In genomic region chr5:139572526-139572925, GRCm38 (mm10) we compare ENCODE assay signal across 15 mouse cellular contexts. TPM values are rescaled to one million over a fixed set of nuclear protein-coding genes. Genes with fewer than 3 reads are reported as not detected.
DNase-seq lines count a peak whose midpoint lies in the region; ATAC-seq and TF ChIP-seq lines count a peak whose summit lies in the region.
"Had no signal": no experiment of that assay in that cellular context is flagged by ENCODE, and none has a peak within 500 bp of the region (broad histone marks: within the 10 kb centered on the region; RNA-seq: fewer than 3 reads in every experiment).

No protein-coding gene starts in this region.

- no peak for DNase-seq in forebrain, embryonic 11.5 days (ENCODE audit: low spot score)
- no peak for DNase-seq in forebrain, postnatal 0 days
- no peak for DNase-seq in lung, postnatal 10 days
- peak; percentile 58 for DNase-seq in 3T3-L1 (ENCODE audit: low read depth, low spot score)
- peak; percentile 69 for DNase-seq in embryonic facial prominence, embryonic 11.5 days (ENCODE audit: low spot score)
- DNase-seq in layer of hippocampus, postnatal 36 days, result no peak
- DNase-seq: cerebellum, postnatal 14 days; gastrocnemius, postnatal 14 days; heart, postnatal 36 days; kidney, adult 2 months; thymus, postnatal 4 days had no signal

- H3K27ac ChIP-seq in forebrain, embryonic 11.5 days (ENCODE audit: low read depth, low read length), result peak overlapping the region; percentile 59; the same call in 1 of the 2 replicates
- H3K27ac ChIP-seq in forebrain, postnatal 0 days (ENCODE audit: low read depth, low read length), result no peak overlapping the region
- no peak overlapping the region for H3K27ac ChIP-seq in lung, embryonic 15.5 days
- no peak overlapping the region for H3K27ac ChIP-seq in embryonic facial prominence, embryonic 11.5 days (replicated peaks; ENCODE audit: low read depth, low read length)
- H3K27ac ChIP-seq: liver, embryonic 12.5 days; macrophage had no signal

- H3K9ac ChIP-seq in forebrain, embryonic 11.5 days (ENCODE audit: low read length), result no peak overlapping the region
- no peak overlapping the region for H3K9ac ChIP-seq in forebrain, postnatal 0 days
- H3K9ac ChIP-seq in lung, embryonic 15.5 days, result no peak overlapping the region
- H3K9ac ChIP-seq in embryonic facial prominence, embryonic 11.5 days (replicated peaks; ENCODE audit: low read length), result no peak overlapping the region
- H3K9ac ChIP-seq: liver, embryonic 12.5 days had no signal

- TF ChIP-seq CTCF in forebrain, postnatal 0 days (IDR thresholded peaks at IDR 0.05; ENCODE audit: low read depth), result no peak

- peaks cover 8% of the 10 kb centered on the region; the same call in 1 of the 2 replicates for H3K4me1 ChIP-seq in forebrain, embryonic 11.5 days (replicated peaks; ENCODE audit: control insufficient read depth, insufficient read depth, low read length)
- H3K4me1 ChIP-seq in forebrain, postnatal 0 days (ENCODE audit: insufficient read depth), result no peaks in the 10 kb centered on the region
- H3K4me1 ChIP-seq in lung, embryonic 15.5 days, result no peaks in the 10 kb centered on the region
- H3K4me1 ChIP-seq in embryonic facial prominence, embryonic 11.5 days (ENCODE audit: control insufficient read depth, insufficient read depth, low read length), result no peaks in the 10 kb centered on the region; the same call in 1 of the 2 replicates
- H3K4me1 ChIP-seq: liver, embryonic 12.5 days had no signal

- 29% methylated on average over 7 of the region's 7 CpGs for WGBS in forebrain, embryonic 11.5 days
- 29% methylated on average over 7 of the region's 7 CpGs for WGBS in forebrain, postnatal 0 days
- WGBS in lung, embryonic 15.5 days, result 18% methylated on average over 7 of the region's 7 CpGs
- 23% methylated on average over 7 of the region's 7 CpGs for WGBS in embryonic facial prominence, embryonic 11.5 days

- no peaks in the 10 kb centered on the region for H3K27me3 ChIP-seq in forebrain, embryonic 11.5 days (ENCODE audit: control insufficient read depth, insufficient read depth, low read length)
- no peaks in the 10 kb centered on the region for H3K27me3 ChIP-seq in forebrain, postnatal 0 days (ENCODE audit: insufficient read depth, low read length)
- H3K27me3 ChIP-seq in lung, embryonic 15.5 days, result peaks cover 17% of the 10 kb centered on the region; the same call in 1 of the 2 replicates
- H3K27me3 ChIP-seq in embryonic facial prominence, embryonic 11.5 days (ENCODE audit: control insufficient read depth, insufficient read depth, low read length), result no peaks in the 10 kb centered on the region; the same call in 1 of the 2 replicates

- no peak overlapping the region for H3K4me2 ChIP-seq in forebrain, embryonic 11.5 days (ENCODE audit: low read depth, low read length, severe bottlenecking)
- no peak overlapping the region for H3K4me2 ChIP-seq in forebrain, postnatal 0 days (ENCODE audit: low read depth)
- no peak overlapping the region for H3K4me2 ChIP-seq in lung, embryonic 15.5 days
- no peak overlapping the region for H3K4me2 ChIP-seq in embryonic facial prominence, embryonic 11.5 days (ENCODE audit: low read depth, low read length)
- H3K4me2 ChIP-seq: liver, embryonic 12.5 days had no signal

- H3K36me3 ChIP-seq in forebrain, embryonic 11.5 days (ENCODE audit: control insufficient read depth, insufficient read depth, low read length), result no peaks in the 10 kb centered on the region
- H3K36me3 ChIP-seq in forebrain, postnatal 0 days (ENCODE audit: insufficient read depth), result no peaks in the 10 kb centered on the region
- H3K36me3 ChIP-seq in lung, embryonic 15.5 days, result no peaks in the 10 kb centered on the region
- H3K36me3 ChIP-seq in embryonic facial prominence, embryonic 11.5 days (replicated peaks; ENCODE audit: control insufficient read depth, insufficient read depth, low read depth, low read length), result no peaks in the 10 kb centered on the region
- H3K36me3 ChIP-seq: liver, embryonic 12.5 days had no signal

- H3K9me3 ChIP-seq in forebrain, embryonic 11.5 days (ENCODE audit: control insufficient read depth, low read length), result no peaks in the 10 kb centered on the region
- H3K9me3 ChIP-seq in forebrain, postnatal 0 days (ENCODE audit: low read length), result no peaks in the 10 kb centered on the region
- H3K9me3 ChIP-seq in lung, embryonic 15.5 days, result no peaks in the 10 kb centered on the region
- no peaks in the 10 kb centered on the region; the same call in 1 of the 2 replicates for H3K9me3 ChIP-seq in embryonic facial prominence, embryonic 11.5 days (replicated peaks; ENCODE audit: control insufficient read depth, low read length)
- H3K9me3 ChIP-seq: liver, embryonic 12.5 days had no signal

- ATAC-seq in forebrain, embryonic 11.5 days (replicated peaks; ENCODE audit: low FRiP score), result 0 out of 2 replicates have a peak, but pooled peaks have one; percentile 42
- ATAC-seq in forebrain, postnatal 0 days, result no peak
- peak; percentile 31; the same call in 1 of the 2 replicates for ATAC-seq in lung, embryonic 15.5 days (ENCODE audit: borderline replicate concordance, extremely low read depth, low FRiP score, low TSS enrichment)
- peak; percentile 42; the same call in 1 of the 2 replicates for ATAC-seq in embryonic facial prominence, embryonic 11.5 days (replicated peaks; ENCODE audit: insufficient number of reproducible peaks, low FRiP score, low TSS enrichment, low read depth)
- ATAC-seq in CD4-positive, CD25-positive, alpha-beta regulatory T cell, adult 4 months, result no peak
- ATAC-seq: liver, embryonic 12.5 days had no signal

- H3K4me3 ChIP-seq in forebrain, embryonic 11.5 days (ENCODE audit: low read depth, low read length), result no peak overlapping the region
- H3K4me3 ChIP-seq in forebrain, postnatal 0 days (ENCODE audit: low read depth, low read length), result no peak overlapping the region
- H3K4me3 ChIP-seq in lung, embryonic 15.5 days, result no peak overlapping the region
- no peak overlapping the region for H3K4me3 ChIP-seq in embryonic facial prominence, embryonic 11.5 days (ENCODE audit: low read depth, low read length)
- H3K4me3 ChIP-seq: liver, embryonic 12.5 days had no signal

RNA-seq across cellular contexts. Expression of gene Uncx, which starts 29.2 kb away (rescaled TPM):
- polyA plus RNA-seq in forebrain, embryonic 11.5 days (2014; fragmentation: Nextera tagmentation; extraction: Ambion mirVana), result 27.3 and 28.2 TPM in 2 replicates
- total RNA-seq in forebrain, postnatal 0 days (2014; rRNA removed), result 3.4 and 5.8 TPM in 2 replicates
- 0.93 and 2.8 TPM in 2 replicates for polyA plus RNA-seq in forebrain, postnatal 0 days (2015; fragmentation: Nextera tagmentation; extraction: Ambion mirVana)
- polyA plus RNA-seq in lung, embryonic 15.5 days (2015; fragmentation: Nextera tagmentation; extraction: Ambion mirVana), result 0.09 TPM in 1 of 2 replicates, not detected in the other
- polyA plus RNA-seq in embryonic facial prominence, embryonic 11.5 days (2014; fragmentation: Nextera tagmentation; extraction: Ambion mirVana), result 3.0 and 5.9 TPM in 2 replicates
- under 1 TPM in 1 of 2 experiments, not detected in 1; 0.12 TPM for total RNA-seq in layer of hippocampus, postnatal 36 days (2021)
- polyA plus RNA-seq in CD4-positive, CD25-positive, alpha-beta regulatory T cell, adult 4 months (2017; shearing (Covaris generic)), result not detected
- total RNA-seq: gastrocnemius, postnatal 14 days; heart, postnatal 36 days had no signal
- polyA plus RNA-seq: liver, embryonic 12.5 days; macrophage had no signal

Comparison
In these comparisons a context has a peak if more than half of its experiments do, and no peak if none do; other contexts are left out.
1. ATAC-seq: peak in forebrain, embryonic 11.5 days (single experiment), lung, embryonic 15.5 days (single experiment) and embryonic facial prominence, embryonic 11.5 days (single experiment); none in forebrain, postnatal 0 days (single experiment) and CD4-positive, CD25-positive, alpha-beta regulatory T cell, adult 4 months (single experiment).
2. DNase-seq: peak in 3T3-L1 (single experiment) and embryonic facial prominence, embryonic 11.5 days (single experiment); none in forebrain, embryonic 11.5 days (single experiment), forebrain, postnatal 0 days (single experiment), lung, postnatal 10 days (single experiment) and layer of hippocampus, postnatal 36 days (0 of 2).